Mouse (Mus musculus) CH12.LX (cell line): ENCODE measurements at regions not wholly inside any gene's neighbourhood (a gene's known extent, or its start where the extent isn't known, plus 50 kb on each side); places are given as distances from the start of the nearest gene placed in this dataset.

Source experiments
- DNase-seq: peaks from one replicate; pipeline ENCODE4 v3.0.0-alpha.2; 2013; ENCODE audit errors: extremely low read depth
- H3K27ac ChIP-seq: 2 replicates; pipeline ENCODE4 v1.5.1; 2012; ENCODE audit warnings: low read depth, mild to moderate bottlenecking, control low read depth, moderate library complexity; ENCODE audit not compliant: insufficient read depth
- H3K27me3 ChIP-seq: replicated peaks from 2 replicates; pipeline ENCODE3; 2012; ENCODE audit warnings: inconsistent platforms
- H3K36me3 ChIP-seq, 2 experiments: replicated peaks in 1 of 2; 2 replicates each; pipeline versions ENCODE3 to v1.6.1; 2012; ENCODE audit warnings: inconsistent platforms in 1 of 2, low read length in 1 of 2, mild to moderate bottlenecking in 1 of 2, mixed read lengths in 1 of 2, moderate library complexity in 1 of 2; ENCODE audit not compliant: control insufficient read depth in 1 of 2, insufficient read depth in 1 of 2
- H3K4me1 ChIP-seq, 2 experiments: 2 replicates each; pipeline ENCODE4 v1.6.1; 2012; ENCODE audit warnings: inconsistent platforms in 1 of 2, moderate library complexity in 1 of 2; ENCODE audit not compliant: insufficient read depth in 2 of 2, control insufficient read depth in 1 of 2
- H3K4me2 ChIP-seq: 2 replicates; pipeline ENCODE4 v1.6.1; 2012; ENCODE audit warnings: low read depth, mild to moderate bottlenecking, control low read depth; ENCODE audit not compliant: poor library complexity, insufficient read depth, severe bottlenecking
- H3K4me3 ChIP-seq, 3 experiments: fragments of 150-350 bp in 1 of 3; sonication (generic) in 1 of 3; replicated peaks in 1 of 3; 2 replicates each; pipeline versions ENCODE3 to v1.5.1; 2011 to 2012; ENCODE audit warnings: low read depth in 2 of 3, low read length in 2 of 3, mild to moderate bottlenecking in 2 of 3, moderate library complexity in 2 of 3, control low read depth in 1 of 3, improper control_type of control experiment in 1 of 3, inconsistent platforms in 1 of 3, mixed read lengths in 1 of 3; ENCODE audit not compliant: poor library complexity in 1 of 3
- H3K79me2 ChIP-seq: replicated peaks from 2 replicates; pipeline ENCODE4 v1.6.1; 2012; ENCODE audit warnings: mild to moderate bottlenecking, moderate library complexity; ENCODE audit not compliant: control insufficient read depth, poor library complexity, insufficient read depth, severe bottlenecking; ENCODE audit errors: extremely low read depth
- H3K9ac ChIP-seq: 2 replicates; pipeline ENCODE4 v1.6.1; 2012; ENCODE audit warnings: low read depth, mild to moderate bottlenecking, control low read depth, moderate library complexity; ENCODE audit not compliant: insufficient read depth
- H3K9me3 ChIP-seq: replicated peaks from 2 replicates; pipeline ENCODE3; 2012; ENCODE audit warnings: low read length, inconsistent platforms, mixed read lengths
- BHLHE40 ChIP-seq: IDR thresholded peaks from 2 replicates; pipeline ENCODE4 v1.6.1; 2011; ENCODE audit warnings: mild to moderate bottlenecking, low read depth, low read length, improper control_type of control experiment
- CHD2 ChIP-seq: IDR thresholded peaks from 2 replicates; pipeline ENCODE4 v1.6.1; 2011; ENCODE audit warnings: low read length, improper control_type of control experiment
- CTCF ChIP-seq, 2 experiments: IDR thresholded peaks in 1 of 2; conservative IDR thresholded peaks in 1 of 2; 2 replicates each; pipeline ENCODE4 v1.5.1; 2011 to 2012; ENCODE audit warnings: low read depth in 2 of 2, low read length in 2 of 2, improper control_type of control experiment in 1 of 2, inconsistent platforms in 1 of 2, mild to moderate bottlenecking in 1 of 2, moderate library complexity in 1 of 2
- E2F4 ChIP-seq: IDR thresholded peaks from 2 replicates; pipeline ENCODE4 v1.6.1; 2011; ENCODE audit warnings: low read depth, low read length, improper control_type of control experiment; ENCODE audit not compliant: insufficient replicate concordance
- GABPA ChIP-seq: IDR thresholded peaks from 2 replicates; pipeline ENCODE4 v1.6.1; 2012; ENCODE audit warnings: low read depth, low read length, improper control_type of control experiment, inconsistent platforms; ENCODE audit not compliant: insufficient replicate concordance
- IRF4 ChIP-seq: IDR thresholded peaks from 2 replicates; pipeline ENCODE4 v1.6.1; 2014; ENCODE audit warnings: low read depth, mild to moderate bottlenecking, inconsistent platforms, low read length, improper control_type of control experiment
- JUN ChIP-seq: IDR thresholded peaks from 2 replicates; pipeline ENCODE4 v1.6.1; 2011; ENCODE audit warnings: low read depth, mild to moderate bottlenecking, low read length, improper control_type of control experiment, moderate library complexity; ENCODE audit not compliant: insufficient read depth
- JUND ChIP-seq: conservative IDR thresholded peaks from 2 replicates; pipeline ENCODE4 v1.6.1; 2011; ENCODE audit warnings: low read depth, low read length, improper control_type of control experiment
- MAFK ChIP-seq: IDR thresholded peaks from 2 replicates; pipeline ENCODE4 v1.6.1; 2011; ENCODE audit warnings: low read length, improper control_type of control experiment; ENCODE audit not compliant: insufficient replicate concordance
- MAX ChIP-seq: IDR thresholded peaks from 2 replicates; pipeline ENCODE4 v1.6.1; 2011; ENCODE audit warnings: low read length, improper control_type of control experiment
- MAZ ChIP-seq: IDR thresholded peaks from 2 replicates; pipeline ENCODE4 v1.6.1; 2012; ENCODE audit warnings: low read depth, mild to moderate bottlenecking, inconsistent platforms, low read length, improper control_type of control experiment, moderate library complexity
- MXI1 ChIP-seq: IDR thresholded peaks from 2 replicates; pipeline ENCODE4 v1.6.1; 2011; ENCODE audit warnings: mild to moderate bottlenecking, low read depth, low read length, improper control_type of control experiment
- NRF1 ChIP-seq: IDR thresholded peaks from 2 replicates; pipeline ENCODE4 v1.6.1; 2014; ENCODE audit warnings: low read depth, mild to moderate bottlenecking, inconsistent platforms, low read length, improper control_type of control experiment, moderate library complexity
- POLR2A ChIP-seq: IDR thresholded peaks from 2 replicates; pipeline ENCODE4 v1.6.1; 2011; ENCODE audit warnings: low read depth, mild to moderate bottlenecking, improper control_type of control experiment, low read length
- POLR2AphosphoS2 ChIP-seq: IDR thresholded peaks from 2 replicates; pipeline ENCODE4 v1.6.1; 2011; ENCODE audit warnings: low read depth, low read length, improper control_type of control experiment
- RCOR1 ChIP-seq: conservative IDR thresholded peaks from 2 replicates; pipeline ENCODE4 v1.6.1; 2012; ENCODE audit warnings: low read depth, mild to moderate bottlenecking, inconsistent platforms, low read length, improper control_type of control experiment
- SMC3 ChIP-seq: IDR thresholded peaks from 2 replicates; pipeline ENCODE4 v1.6.1; 2011; ENCODE audit warnings: low read depth, low read length, improper control_type of control experiment
- USF1 ChIP-seq: IDR thresholded peaks from 2 replicates; pipeline ENCODE4 v1.6.1; 2014; ENCODE audit warnings: low read depth, mild to moderate bottlenecking, inconsistent platforms, low read length, improper control_type of control experiment
- USF2 ChIP-seq: conservative IDR thresholded peaks from 2 replicates; pipeline ENCODE4 v1.6.1; 2011; ENCODE audit warnings: low read depth, low read length, improper control_type of control experiment
- ZKSCAN1 ChIP-seq: IDR thresholded peaks from 2 replicates; pipeline ENCODE4 v1.6.1; 2012; ENCODE audit warnings: low read depth, inconsistent platforms, low read length, improper control_type of control experiment, borderline replicate concordance
- dilution Hi-C: fragments of 300-500 bp; cut with MboI; formaldehyde crosslinking; loops from 2 replicates; pipeline ENCODE4 v1.14.3; 2020; ENCODE audit warnings: low sequenced_read_pairs; ENCODE audit not compliant: extremely low pct_unique_long_range_greater_than_20kb, extremely low pct_ligation_motif_present
- in situ Hi-C: fragments of 300-500 bp; cut with MboI; formaldehyde crosslinking; loops from 3 replicates; pipeline ENCODE4 v1.14.3; 2019; ENCODE audit warnings: low sequenced_read_pairs, low pct_ligation_motif_present, low pct_unique_long_range_greater_than_20kb, mixed read lengths

DNA sequence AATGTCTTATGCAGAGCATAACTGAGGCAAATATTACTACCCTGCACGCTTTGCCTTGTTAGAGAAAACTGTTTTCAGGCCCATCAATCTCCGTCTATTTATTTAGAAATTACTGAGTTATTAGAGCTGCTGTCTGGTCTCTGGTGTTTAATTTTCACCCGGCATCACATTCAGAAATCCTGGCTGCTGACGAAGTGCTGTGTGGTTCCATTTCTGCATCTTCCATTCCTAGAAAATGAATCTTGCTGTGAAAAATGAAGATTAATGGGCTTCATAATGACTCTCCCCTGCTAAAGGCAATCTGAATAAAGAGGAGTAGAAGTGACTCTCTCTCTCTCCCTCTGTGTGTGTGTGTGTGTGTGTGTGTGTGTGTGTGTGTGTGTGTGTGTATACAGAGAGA is 1199.8 kb downstream of the Mat2b start:
- no peak for TF ChIP-seq BHLHE40
- no peak overlapping the region for H3K4me2 ChIP-seq
- dilution Hi-C loops (no loop called here), in situ Hi-C loops (no loop called here)
- H3K27ac ChIP-seq = no peak overlapping the region
- no peaks in the 10 kb centered on the region for H3K27me3 ChIP-seq
- no peak overlapping the region for H3K9ac ChIP-seq
- no peak overlapping the region for H3K4me3 ChIP-seq
- H3K4me1 ChIP-seq = no peaks in the 10 kb centered on the region
- peaks cover 14% of the 10 kb centered on the region for H3K9me3 ChIP-seq
- DNase-seq = no peak
- H3K79me2 ChIP-seq = no peaks in the 10 kb centered on the region
- no peaks in the 10 kb centered on the region for H3K36me3 ChIP-seq

DNA sequence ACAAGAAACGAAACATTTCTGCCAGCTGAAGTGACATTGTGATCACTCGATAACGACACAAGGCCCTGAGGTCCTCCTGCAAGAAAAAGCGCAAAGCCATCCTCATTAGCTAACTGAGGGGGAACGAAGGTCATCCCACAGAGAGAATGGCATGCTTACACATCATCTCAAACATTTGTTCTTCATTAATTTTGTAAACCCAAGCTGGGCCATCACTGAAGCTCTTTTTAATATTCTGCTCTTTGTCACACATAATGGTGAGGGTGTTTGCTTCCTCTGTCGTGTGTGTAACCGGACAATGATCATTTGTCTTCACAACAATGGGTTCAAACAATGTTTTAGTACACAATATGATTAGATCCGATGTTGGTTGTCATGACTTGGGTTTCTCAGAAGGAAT is 1217.9 kb downstream of the Mat2b start:
- no peak for DNase-seq
- Histone ChIP-seq H3K27me3 (no peaks in the 10 kb centered on the region), H3K36me3 (no peaks in the 10 kb centered on the region), H3K4me1 (no peaks in the 10 kb centered on the region), H3K4me2 (no peak overlapping the region), H3K27ac (no peak overlapping the region), H3K9me3 (peaks cover 31% of the 10 kb centered on the region), H3K9ac (no peak overlapping the region), H3K79me2 (no peaks in the 10 kb centered on the region), H3K4me3 (no peak overlapping the region)
- in situ Hi-C loops = no loop called here
- dilution Hi-C loops = no loop called here
- no peak for TF ChIP-seq MAZ
- no peak for TF ChIP-seq E2F4
- no peak for TF ChIP-seq JUND
- no peak for TF ChIP-seq SMC3
- no peak for TF ChIP-seq MAFK
- TF ChIP-seq POLR2A = no peak
- no peak for TF ChIP-seq CHD2

DNA sequence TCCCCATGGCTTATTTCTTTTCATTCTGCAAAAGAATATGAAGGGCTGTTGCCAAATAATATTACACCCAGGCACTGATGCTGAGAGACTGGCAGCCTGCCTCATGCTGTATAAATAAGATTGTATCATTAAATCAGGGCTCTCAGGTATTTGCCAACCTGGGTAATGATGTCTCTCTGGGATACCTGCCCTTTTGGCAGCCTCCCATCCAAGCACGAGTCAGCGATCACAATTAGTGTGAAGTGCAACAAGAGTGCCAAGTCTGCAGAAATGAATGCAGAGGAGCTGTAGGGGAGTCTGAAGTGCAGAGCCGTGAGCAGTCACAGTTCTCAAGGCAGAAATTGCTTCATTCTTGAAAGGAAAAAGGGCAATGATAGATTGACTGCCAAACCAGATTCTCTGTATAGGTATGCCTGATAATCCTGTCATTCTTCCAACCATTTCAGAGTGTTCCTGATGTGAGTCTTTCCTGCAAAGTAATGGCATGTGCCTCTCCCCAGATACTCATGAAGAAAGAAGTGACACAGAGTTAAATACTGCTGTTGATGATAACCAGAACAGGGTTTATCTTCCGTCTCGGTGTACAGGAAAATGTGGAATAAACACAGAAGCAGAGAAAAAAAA is 1241.6 kb downstream of the Mat2b start:
- in situ Hi-C loops = no loop called here

More for the DNA sequence above, 1241.6 kb downstream of the Mat2b start:
- dilution Hi-C loops = no loop called here
- no peak for TF ChIP-seq IRF4
- no peak for TF ChIP-seq POLR2A
- TF ChIP-seq NRF1 = no peak
- no peak for TF ChIP-seq GABPA
- no peak for TF ChIP-seq POLR2AphosphoS2
- TF ChIP-seq CHD2 = no peak
- TF ChIP-seq JUN = no peak
- TF ChIP-seq USF2 = no peak
- TF ChIP-seq USF1 = no peak
- no peak for TF ChIP-seq CTCF (conservative IDR thresholded peaks at IDR 0.05 in 1 of 2, IDR thresholded peaks at IDR 0.05 in 1 of 2; ENCODE audit: low read depth in 2 of 2, low read length in 2 of 2)
- no peak for TF ChIP-seq JUND
- no peak for TF ChIP-seq ZKSCAN1
- no peak for TF ChIP-seq MAFK
- no peak for TF ChIP-seq RCOR1
- no peak for TF ChIP-seq MXI1
- no peak for TF ChIP-seq MAX
- Histone ChIP-seq H3K27me3 (no peaks in the 10 kb centered on the region), H3K4me2 (no peak overlapping the region), H3K4me3 (no peak overlapping the region), H3K9ac (no peak overlapping the region), H3K36me3 (no peaks in the 10 kb centered on the region), H3K79me2 (no peaks in the 10 kb centered on the region), H3K4me1 (no peaks in the 10 kb centered on the region), H3K9me3 (peaks cover 24% of the 10 kb centered on the region), H3K27ac (no peak overlapping the region)
- no peak for DNase-seq
